Mouse (Mus musculus) limb, embryonic 15.5 days (tissue): ENCODE measurements around the gene Evx1. TPM values are rescaled to one million over a fixed set of nuclear protein-coding genes. Genes with fewer than 3 reads are reported as not detected.

ENCODE experiments used
- ATAC-seq: fragments of 200-750 bp; cut with Nextera tagmentation; 2 replicates; pipeline ENCODE4 v1.8.0; 2017; ENCODE audit warnings: low read depth, moderate TSS enrichment; ENCODE audit not compliant: insufficient number of reproducible peaks, low FRiP score, low TSS enrichment
- H3K27ac ChIP-seq: fragments of 300-500 bp; sonication (generic); 2 replicates; pipeline ENCODE4 v1.5.1; 2015; ENCODE audit warnings: moderate library complexity, mild to moderate bottlenecking, inconsistent platforms
- H3K27me3 ChIP-seq: fragments of 300-500 bp; sonication (generic); 2 replicates; pipeline ENCODE4 v1.6.1; 2015; ENCODE audit warnings: inconsistent platforms
- H3K36me3 ChIP-seq: fragments of 300-500 bp; sonication (generic); 2 replicates; pipeline ENCODE4 v1.6.1; 2015; ENCODE audit warnings: inconsistent platforms
- H3K4me1 ChIP-seq: fragments of 300-500 bp; sonication (generic); 2 replicates; pipeline ENCODE4 v1.6.1; 2015; ENCODE audit warnings: inconsistent platforms
- H3K4me2 ChIP-seq: fragments of 300-500 bp; sonication (generic); 2 replicates; pipeline ENCODE4 v1.6.1; 2015; ENCODE audit warnings: mild to moderate bottlenecking, inconsistent platforms
- H3K4me3 ChIP-seq: fragments of 300-500 bp; sonication (generic); 2 replicates; pipeline ENCODE4 v1.5.1; 2015; ENCODE audit warnings: mild to moderate bottlenecking, inconsistent platforms
- H3K9ac ChIP-seq: fragments of 300-500 bp; sonication (generic); 2 replicates; pipeline ENCODE4 v1.6.1; 2015; ENCODE audit warnings: inconsistent platforms
- H3K9me3 ChIP-seq: fragments of 300-500 bp; sonication (generic); 2 replicates; pipeline ENCODE4 v1.6.1; 2016; ENCODE audit warnings: inconsistent platforms
- WGBS: fragments of 180-500 bp; shearing (Covaris S2); methylation state at CpG from one replicate; pipeline ENCODE4 v1.1.7; 2015; 5-methylcytosine and 5-hydroxymethylcytosine counted together
- polyA plus RNA-seq: library from polyadenylated mRNA; unstranded; fragments of >200 nt; fragmentation: Nextera tagmentation; extraction: Ambion mirVana; gene quantifications from 2 replicates; pipeline ENCODE4 v1.2.1, GENCODE M21; 2015

Gene Evx1
- polyA plus RNA-seq, 1 experiment from 2014 or later = 0.59 TPM

- Histone ChIP-seq H3K4me3 (no peak overlapping the region), H3K27me3 (peaks cover 14% of the 10 kb centered on the region; the same call in 1 of the 2 replicates), H3K9ac (no peak overlapping the region), H3K4me2 (no peak overlapping the region), H3K36me3 (no peaks in the 10 kb centered on the region), H3K4me1 (peaks cover 4% of the 10 kb centered on the region; the same call in 1 of the 2 replicates), H3K9me3 (no peaks in the 10 kb centered on the region), H3K27ac (no peak overlapping the region)
- ATAC-seq = no peak
- 54% methylated on average over 11 of the region's 11 CpGs for WGBS
Measured at GRCm38 (mm10) chr6:52366533-52366932, 53.2 kb downstream of the Evx1 start.

GRCm38 (mm10) chr6:52367067-52367466, 53.8 kb downstream of the Evx1 start:
- H3K27ac ChIP-seq = no peak overlapping the region
- H3K27me3 ChIP-seq = peaks cover 14% of the 10 kb centered on the region; the same call in 1 of the 2 replicates

More at GRCm38 (mm10) chr6:52367067-52367466, 53.8 kb downstream of the Evx1 start:
- no peak overlapping the region for H3K9ac ChIP-seq
- H3K36me3 ChIP-seq = no peaks in the 10 kb centered on the region
- H3K4me3 ChIP-seq = no peak overlapping the region
- H3K4me2 ChIP-seq = no peak overlapping the region
- WGBS = 63% methylated on average over 4 of the region's 4 CpGs
- no peaks in the 10 kb centered on the region for H3K9me3 ChIP-seq
- H3K4me1 ChIP-seq = peaks cover 4% of the 10 kb centered on the region; the same call in 1 of the 2 replicates
- no peak for ATAC-seq

Other genes with a start within 250 kb of the Evx1 start
- gene Hoxa1, start 155.2 kb upstream of the Evx1 start, polyA plus RNA-seq = 0.52 and 0.68 TPM in 2 replicates
- gene Hoxa2, start 148.7 kb upstream of the Evx1 start, polyA plus RNA-seq = 0.59 and 0.76 TPM in 2 replicates
- 0.10 and 0.26 TPM in 2 replicates for gene 5730596B20Rik, start 136.0 kb upstream of the Evx1 start, polyA plus RNA-seq
- gene Hoxa4, start 121.7 kb upstream of the Evx1 start, polyA plus RNA-seq = 0.52 and 0.63 TPM in 2 replicates
- 1.7 and 2.1 TPM in 2 replicates for gene Hoxa5, start 108.9 kb upstream of the Evx1 start, polyA plus RNA-seq
- 0.41 and 1.1 TPM in 2 replicates for gene Hoxa6, start 104.8 kb upstream of the Evx1 start, polyA plus RNA-seq
- 2.2 and 2.5 TPM in 2 replicates for gene Hoxa3, start 100.2 kb upstream of the Evx1 start, polyA plus RNA-seq
- 0.70 TPM in 1 of 2 replicates, not detected in the other for gene Gm28308, start 100.2 kb upstream of the Evx1 start, polyA plus RNA-seq
- gene Hoxa7, start 91.6 kb upstream of the Evx1 start, polyA plus RNA-seq = 12.0 and 12.9 TPM in 2 replicates
- gene Hoxa9, start 82.4 kb upstream of the Evx1 start, polyA plus RNA-seq = 30.8 and 34.0 TPM in 2 replicates
- gene Hoxa10, start 72.6 kb upstream of the Evx1 start, polyA plus RNA-seq = 86.8 and 108 TPM in 2 replicates
- gene Hoxa11, start 67.7 kb upstream of the Evx1 start, polyA plus RNA-seq = 23.3 and 33.4 TPM in 2 replicates
- gene Hoxa13, start 52.6 kb upstream of the Evx1 start, polyA plus RNA-seq = 11.0 and 17.4 TPM in 2 replicates